Mouse (Mus musculus) bone marrow macrophage, adult 2 months (primary cell): Measurements from ENCODE around the gene Il15. TPM values are rescaled to one million over a fixed set of nuclear protein-coding genes. Genes with fewer than 3 reads are reported as not detected.
A peak's percentile ranks its signal among the peaks of the same experiment; 100 is the strongest.

Source experiments
- H3K27ac ChIP-seq: 2 replicates; pipeline ENCODE4 v1.5.1; 2012; ENCODE audit warnings: low read depth, low read length; ENCODE audit not compliant: insufficient read depth
- H3K4me1 ChIP-seq: 2 replicates; pipeline ENCODE4 v1.6.1; 2012; ENCODE audit warnings: low read length; ENCODE audit not compliant: control insufficient read depth, insufficient read depth
- H3K4me3 ChIP-seq: 2 replicates; pipeline ENCODE4 v1.5.1; 2012; ENCODE audit warnings: mild to moderate bottlenecking, low read length, moderate library complexity; ENCODE audit not compliant: insufficient read depth
- CTCF ChIP-seq: IDR thresholded peaks from 2 replicates; pipeline ENCODE4 v1.5.1; 2012; ENCODE audit warnings: low read depth, mild to moderate bottlenecking, low read length, moderate library complexity
- POLR2A ChIP-seq: IDR thresholded peaks from 2 replicates; pipeline ENCODE4 v1.6.1; 2012; ENCODE audit warnings: mild to moderate bottlenecking, low read depth, low read length, borderline replicate concordance
- polyA plus RNA-seq: library from polyadenylated mRNA; stranded (reverse); fragments of >200 nt; gene quantifications from 2 replicates; pipeline ENCODE4 v1.2.4, GENCODE M21; 2012; ENCODE audit not compliant: missing spikeins, insufficient read depth, insufficient read length

Il15 gene
- polyA plus RNA-seq, 1 experiment, result 71.2 TPM

DNA sequence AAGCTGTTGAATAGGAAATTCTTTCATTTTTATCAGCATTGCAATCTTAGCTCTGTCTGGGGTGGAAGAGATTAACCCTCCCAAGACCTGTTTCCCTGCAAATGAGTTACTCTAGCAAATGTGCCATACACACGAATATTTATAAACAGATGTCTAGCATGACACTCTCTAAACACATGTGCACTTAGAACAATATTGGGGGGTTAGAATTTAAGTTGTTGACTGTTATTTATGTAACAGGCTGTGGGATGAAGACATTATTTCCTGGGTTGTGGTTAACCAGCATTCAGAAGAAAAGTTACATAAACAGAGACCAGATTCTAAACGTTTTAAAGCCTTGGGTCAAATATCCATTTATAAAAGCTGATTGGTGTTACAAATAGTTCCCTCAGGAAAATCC lies 2.6 kb downstream of the Il15 start:
- TF ChIP-seq CTCF (no peak), POLR2A (no peak)
- Histone ChIP-seq H3K4me3 (no peak overlapping the region; the same call in 1 of the 2 replicates), H3K27ac (no peak overlapping the region; the same call in none of the 2 replicates)

DNA sequence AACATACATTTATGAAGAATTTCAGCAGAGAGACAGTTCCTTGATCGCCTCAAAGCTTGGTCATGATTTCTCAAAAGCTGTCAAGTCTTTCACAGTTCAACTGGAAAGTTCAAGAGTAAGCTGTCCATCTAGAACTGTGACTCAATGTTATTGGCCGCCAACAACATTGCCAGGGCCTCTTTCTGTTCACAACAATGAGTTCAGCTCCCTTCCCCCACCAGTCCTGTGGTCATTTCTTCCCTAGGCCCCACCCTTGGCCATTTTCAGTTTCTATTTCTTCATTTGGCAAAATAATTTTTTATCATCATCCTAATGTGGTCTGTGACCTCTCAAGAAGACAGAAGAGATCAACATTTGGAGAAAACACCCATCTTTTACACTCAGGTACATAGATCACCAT lies 4.5 kb downstream of the Il15 start:
- Histone ChIP-seq H3K4me3 (no peak overlapping the region), H3K4me1 (peaks cover 21% of the 10 kb centered on the region), H3K27ac (no peak overlapping the region)
- no peak for TF ChIP-seq POLR2A
- no peak for TF ChIP-seq CTCF

More for the DNA sequence above, 2.6 kb downstream of the Il15 start:
- H3K4me1 ChIP-seq, result peaks cover 21% of the 10 kb centered on the region

DNA sequence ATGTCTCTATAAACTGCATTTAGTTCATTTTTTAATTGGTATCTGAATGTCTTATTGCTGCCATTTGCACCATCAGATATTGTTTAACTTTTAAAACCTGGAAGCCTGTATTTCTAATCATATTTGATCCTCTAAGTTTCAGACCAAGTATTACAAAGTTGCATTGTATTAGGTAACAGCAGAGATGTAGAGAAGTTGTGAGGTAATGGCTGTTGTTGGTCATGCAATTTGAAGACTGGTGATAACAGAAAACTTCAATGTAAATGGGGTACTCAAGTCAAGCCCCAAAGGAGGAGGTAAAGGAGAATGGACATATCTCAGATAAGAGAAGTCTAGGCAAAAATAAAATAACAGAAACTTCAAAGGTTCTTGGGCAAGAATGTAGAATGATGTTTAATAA lies 11.8 kb downstream of the Il15 start:
- Histone ChIP-seq H3K27ac (no peak overlapping the region), H3K4me3 (no peak overlapping the region), H3K4me1 (no peaks in the 10 kb centered on the region; the same call in 1 of the 2 replicates)
- no peak for TF ChIP-seq POLR2A
- no peak for TF ChIP-seq CTCF

DNA sequence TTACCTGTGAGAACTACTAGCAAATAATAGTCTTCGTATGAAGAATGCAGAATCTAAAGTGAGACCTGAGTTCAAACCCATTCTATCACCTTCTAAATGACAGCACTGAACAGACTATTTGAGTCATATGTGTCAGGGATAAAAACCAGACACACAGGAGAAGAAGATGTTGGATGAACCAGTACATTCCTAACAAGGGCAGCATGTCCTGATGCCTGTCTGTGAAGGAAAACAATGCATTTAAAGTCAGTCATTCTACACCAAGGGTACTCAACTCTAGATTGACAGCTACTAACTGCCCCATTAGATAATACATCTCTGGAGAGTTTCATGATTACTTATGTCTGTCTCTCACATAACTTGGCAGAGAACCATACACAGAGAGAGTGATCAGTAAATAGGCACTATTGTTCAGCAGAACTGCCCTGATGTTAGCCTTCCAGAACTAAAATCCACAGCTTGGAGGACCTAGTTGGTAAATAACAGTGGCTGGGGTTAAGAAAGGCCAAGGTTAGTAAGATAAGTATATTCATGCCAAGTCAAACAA lies 14.6 kb downstream of the Il15 start:
- Histone ChIP-seq H3K4me3 (no peak overlapping the region), H3K4me1 (peaks cover 8% of the 10 kb centered on the region)

DNA sequence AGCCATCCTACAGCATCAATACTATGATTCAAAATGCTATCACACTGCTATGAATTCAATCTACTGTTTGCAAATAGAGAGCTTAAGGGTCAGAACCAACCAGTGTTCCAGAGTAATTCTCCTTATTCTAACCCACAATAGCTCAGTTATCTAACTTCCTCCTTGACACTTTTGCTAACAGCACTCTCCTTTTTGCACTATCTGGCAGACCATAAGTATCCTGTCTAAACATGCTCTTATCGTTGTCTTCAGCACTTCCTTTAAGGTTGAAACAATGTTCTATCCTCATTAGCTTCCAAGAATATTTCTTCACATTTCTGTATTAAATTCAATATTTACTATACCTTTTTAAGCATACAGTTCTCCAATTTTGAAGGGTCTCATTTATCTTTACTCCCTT lies 15.4 kb downstream of the Il15 start:
- TF ChIP-seq CTCF, result no peak
- peaks cover 8% of the 10 kb centered on the region for H3K4me1 ChIP-seq
- H3K4me3 ChIP-seq, result no peak overlapping the region
- no peak overlapping the region for H3K27ac ChIP-seq

More for the DNA sequence above, 14.6 kb downstream of the Il15 start:
- no peak overlapping the region for H3K27ac ChIP-seq
- TF ChIP-seq POLR2A, result no peak
- no peak for TF ChIP-seq CTCF

DNA sequence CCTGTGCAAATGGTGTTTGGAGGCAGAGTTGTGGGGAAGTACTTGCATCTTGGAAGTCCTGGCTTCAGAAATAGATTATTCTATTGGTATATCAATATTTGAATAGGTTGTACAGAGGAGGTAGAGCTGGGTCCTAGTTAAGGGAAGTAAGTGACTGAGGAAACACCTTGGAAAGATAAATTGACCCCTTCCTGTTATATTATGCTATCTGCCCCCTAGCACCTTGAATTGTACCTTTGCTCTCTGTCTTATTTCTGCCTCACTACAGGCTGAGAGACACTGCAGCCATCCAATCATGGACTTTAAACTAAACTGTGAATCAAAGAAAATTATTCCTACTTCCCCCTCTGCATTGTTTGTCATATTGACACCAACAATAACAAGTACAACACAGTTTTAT lies 17.2 kb downstream of the Il15 start:
- no peak for TF ChIP-seq POLR2A
- TF ChIP-seq CTCF, result no peak
- Histone ChIP-seq H3K4me3 (no peak overlapping the region), H3K4me1 (peaks cover 13% of the 10 kb centered on the region), H3K27ac (no peak overlapping the region)

DNA sequence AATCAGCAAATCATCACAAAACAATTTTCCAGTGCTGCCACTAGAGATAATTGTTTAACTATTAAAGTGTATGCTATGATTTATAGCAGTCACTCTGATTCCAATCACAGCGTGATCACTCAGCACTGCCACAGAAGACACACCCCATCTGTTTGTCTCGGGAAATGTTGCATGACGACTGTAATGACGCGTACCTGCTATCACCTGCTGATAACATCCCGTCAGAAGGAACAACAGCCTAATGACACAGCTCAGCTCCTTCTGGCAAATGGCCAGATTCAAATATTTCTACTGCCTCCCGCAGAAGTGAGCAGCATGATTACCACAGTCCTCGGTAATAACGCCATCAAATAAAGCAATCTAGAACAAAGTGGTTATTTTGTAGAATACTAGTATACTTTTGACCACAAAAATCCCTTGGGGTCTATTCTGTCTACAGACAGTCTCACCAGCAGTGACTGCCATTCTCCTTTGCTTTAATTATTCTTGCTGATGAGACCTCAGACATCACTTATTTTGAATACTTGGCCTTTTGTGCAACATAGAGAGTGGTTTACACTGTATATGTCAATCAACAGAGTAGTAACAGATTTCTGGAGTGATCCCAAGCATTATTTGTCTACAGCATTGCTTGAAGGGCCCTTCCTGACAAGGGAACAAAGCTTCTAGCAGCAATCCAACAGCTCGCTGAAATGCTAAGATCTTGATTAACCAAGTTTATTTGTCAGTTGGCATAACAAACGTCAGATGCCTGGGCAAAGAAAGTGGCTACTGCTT lies 18.4 kb downstream of the Il15 start:
- H3K27ac ChIP-seq, result no peak overlapping the region

DNA sequence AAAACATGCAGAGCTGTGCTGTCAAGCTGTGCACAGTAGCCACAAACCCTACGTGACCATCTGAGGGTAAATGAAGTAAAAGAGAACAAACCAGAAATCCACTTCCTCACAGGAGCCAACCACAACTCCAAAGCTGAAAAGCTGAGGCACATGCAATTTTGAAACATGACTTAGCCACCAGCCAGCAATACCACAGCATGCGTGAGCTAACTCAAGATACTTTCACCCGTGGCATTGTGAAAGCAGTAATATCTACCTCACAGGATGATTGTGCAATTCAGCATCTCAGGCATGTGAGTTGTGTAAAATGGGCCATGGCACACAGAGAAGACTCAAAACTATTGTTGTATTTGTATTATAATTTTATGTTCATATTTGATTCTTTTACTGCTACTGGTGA lies 19.7 kb downstream of the Il15 start:
- TF ChIP-seq POLR2A, result no peak
- no peak for TF ChIP-seq CTCF
- Histone ChIP-seq H3K27ac (peak overlapping the region; percentile 76), H3K4me1 (peaks cover 16% of the 10 kb centered on the region), H3K4me3 (no peak overlapping the region)

More for the DNA sequence above, 18.4 kb downstream of the Il15 start:
- H3K4me1 ChIP-seq, result peaks cover 16% of the 10 kb centered on the region
- TF ChIP-seq POLR2A (no peak), CTCF (no peak)
- H3K4me3 ChIP-seq, result no peak overlapping the region

DNA sequence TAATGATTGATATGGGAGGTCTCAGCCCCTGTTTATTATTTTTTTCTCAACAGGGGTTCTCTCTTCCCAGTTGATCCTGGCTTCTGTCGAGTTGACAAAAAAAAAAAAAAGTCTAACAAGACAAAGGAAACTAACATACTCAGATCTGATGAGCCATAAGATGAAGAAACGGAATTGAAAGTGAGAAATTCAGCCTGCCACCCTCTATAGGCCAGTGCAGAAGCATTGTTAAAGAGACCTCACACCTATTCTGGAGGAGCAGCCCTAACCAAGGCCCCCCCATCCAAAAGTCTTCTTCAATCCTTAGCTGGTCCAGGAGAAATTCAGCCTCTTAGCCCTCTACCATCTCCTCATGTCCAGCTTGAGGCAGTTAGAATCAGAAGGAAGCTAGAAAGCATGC lies 20.7 kb downstream of the Il15 start:
- H3K4me3 ChIP-seq, result no peak overlapping the region
- peaks cover 16% of the 10 kb centered on the region for H3K4me1 ChIP-seq
- H3K27ac ChIP-seq, result peak overlapping the region; percentile 72
- TF ChIP-seq POLR2A, result no peak
- no peak for TF ChIP-seq CTCF

DNA sequence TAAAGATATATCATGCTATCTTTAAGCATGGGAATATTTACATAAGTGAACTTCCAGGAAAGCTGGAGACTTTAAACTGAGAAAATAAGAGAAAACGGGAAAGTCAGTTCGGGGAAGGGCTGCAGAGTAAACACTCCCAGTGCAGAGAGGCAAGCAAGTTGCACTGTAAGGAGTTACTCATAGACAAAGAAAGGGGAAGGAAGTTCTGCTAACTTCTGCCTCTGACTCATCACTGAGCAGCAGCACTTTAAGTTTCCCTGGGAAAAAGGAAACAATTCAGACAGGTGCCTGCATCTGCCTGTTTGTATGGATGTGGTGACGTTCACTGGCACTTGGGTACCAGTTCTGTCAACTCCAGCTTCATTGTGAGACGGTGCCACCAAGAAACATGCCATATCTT lies 28.6 kb downstream of the Il15 start:
- Histone ChIP-seq H3K4me3 (no peak overlapping the region), H3K27ac (peak overlapping the region; percentile 41), H3K4me1 (peaks cover 36% of the 10 kb centered on the region)
- TF ChIP-seq CTCF (no peak), POLR2A (no peak)

DNA sequence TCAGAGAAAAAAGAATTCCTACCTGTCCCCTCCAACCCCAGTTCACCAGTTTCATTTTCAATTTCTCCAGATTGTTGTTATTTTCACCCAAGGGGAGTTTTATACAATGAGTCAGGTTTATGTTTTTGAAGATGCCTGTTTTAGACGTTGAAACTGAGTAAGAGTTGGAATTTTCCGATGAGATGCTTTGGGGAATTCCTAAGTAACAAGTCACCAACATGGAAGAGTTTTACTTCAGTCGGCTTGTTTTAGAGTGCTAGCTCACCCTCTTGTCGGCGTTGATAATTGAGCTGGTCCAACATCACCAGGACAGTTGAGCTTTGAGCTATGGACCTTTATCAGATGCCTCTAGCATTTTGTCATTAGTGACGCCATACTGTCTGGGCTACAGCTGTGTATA lies 30.2 kb downstream of the Il15 start:
- H3K4me1 ChIP-seq, result peaks cover 38% of the 10 kb centered on the region
- no peak overlapping the region for H3K4me3 ChIP-seq
- no peak overlapping the region for H3K27ac ChIP-seq
- TF ChIP-seq CTCF (no peak), POLR2A (no peak)
